Mouse (Mus musculus) hindbrain, embryonic 11.5 days (tissue): ENCODE data around the gene Akain1. TPM values are rescaled to one million over a fixed set of nuclear protein-coding genes. Genes with fewer than 3 reads are reported as not detected.

Experiments used
- ATAC-seq: fragments of 200-750 bp; cut with Nextera tagmentation; 2 replicates; pipeline ENCODE4 v1.8.0; 2017; ENCODE audit warnings: mild to moderate bottlenecking, moderate TSS enrichment, moderate library complexity; ENCODE audit not compliant: low FRiP score
- DNase-seq: peaks from one replicate; pipeline ENCODE4 v3.0.0-alpha.2; 2015; ENCODE audit warnings: low spot score
- H3K27ac ChIP-seq: fragments of 300-500 bp; sonication (generic); 2 replicates; pipeline ENCODE4 v1.5.1; 2014; ENCODE audit warnings: mild to moderate bottlenecking, low read depth, low read length
- H3K27me3 ChIP-seq: fragments of 300-500 bp; sonication (generic); 2 replicates; pipeline ENCODE4 v1.6.1; 2014; ENCODE audit warnings: mild to moderate bottlenecking, low read length, moderate library complexity, mixed read lengths; ENCODE audit not compliant: control insufficient read depth, insufficient read depth
- H3K36me3 ChIP-seq: fragments of 300-500 bp; sonication (generic); 2 replicates; pipeline ENCODE4 v1.6.1; 2014; ENCODE audit warnings: mild to moderate bottlenecking, low read length, moderate library complexity, mixed read lengths; ENCODE audit not compliant: control insufficient read depth, insufficient read depth
- H3K4me1 ChIP-seq: fragments of 300-500 bp; sonication (generic); replicated peaks from 2 replicates; pipeline ENCODE4 v1.6.1; 2014; ENCODE audit warnings: low read length, mixed read lengths; ENCODE audit not compliant: control insufficient read depth, insufficient read depth
- H3K4me2 ChIP-seq: fragments of 300-500 bp; sonication (generic); replicated peaks from 2 replicates; pipeline ENCODE4 v1.6.1; 2014; ENCODE audit warnings: mild to moderate bottlenecking, low read depth, low read length
- H3K4me3 ChIP-seq: fragments of 300-500 bp; sonication (generic); 2 replicates; pipeline ENCODE4 v1.5.1; 2014; ENCODE audit warnings: low read depth, low read length
- H3K9ac ChIP-seq: fragments of 300-500 bp; sonication (generic); 2 replicates; pipeline ENCODE4 v1.6.1; 2014; ENCODE audit warnings: low read depth, low read length
- H3K9me3 ChIP-seq: fragments of 300-500 bp; sonication (generic); 2 replicates; pipeline ENCODE4 v1.6.1; 2016; ENCODE audit warnings: low read length; ENCODE audit not compliant: control insufficient read depth
- WGBS: fragments of 180-500 bp; shearing (Covaris S2); extraction: QIAGEN DNeasy Blood & Tissue Kit; methylation state at CpG from one replicate; pipeline ENCODE4 v1.1.7; 2014; 5-methylcytosine and 5-hydroxymethylcytosine counted together
- polyA plus RNA-seq: library from polyadenylated mRNA; unstranded; fragments of >200 nt; fragmentation: Nextera tagmentation; extraction: Ambion mirVana; gene quantifications from 2 replicates; pipeline ENCODE4 v1.2.1, GENCODE M21; 2014

Akain1 gene
- not detected in 2 replicates for polyA plus RNA-seq

GRCm38 (mm10) chr17:69438990-69439491, at the start of gene Akain1:
Akain1 (plus strand) TSS chr17:69439326.
- Histone ChIP-seq H3K4me2 (peak within 1 kb of the TSS; percentile 70), H3K9me3 (no peaks in the 10 kb centered on the region), H3K36me3 (no peaks in the 10 kb centered on the region), H3K27ac (no peak within 1 kb of the TSS), H3K4me1 (0 out of 2 replicates have a peak, but pooled peaks cover 2% of the 10 kb centered on the region), H3K4me3 (peak within 1 kb of the TSS; percentile 41), H3K27me3 (peaks cover 31% of the 10 kb centered on the region), H3K9ac (no peak within 1 kb of the TSS)
- DNase-seq, result peak; percentile 88
- WGBS, result under 1% methylated on average over 44 of the region's 44 CpGs
- peak; percentile 90 for ATAC-seq

GRCm38 (mm10) chr17:69396147-69397033, 42.7 kb upstream of the Akain1 start:
- H3K27ac ChIP-seq, result no peak overlapping the region
- H3K36me3 ChIP-seq, result no peaks in the 10 kb centered on the region
- H3K27me3 ChIP-seq, result no peaks in the 10 kb centered on the region
- no peak overlapping the region for H3K4me3 ChIP-seq
- H3K9ac ChIP-seq, result no peak overlapping the region
- DNase-seq (no peak), ATAC-seq (no peak)
- no peaks in the 10 kb centered on the region for H3K9me3 ChIP-seq
- H3K4me1 ChIP-seq, result no peaks in the 10 kb centered on the region; the same call in 1 of the 2 replicates
- whole genome bisulfite sequencing, result 47% methylated on average over 16 of the region's 16 CpGs
- no peak overlapping the region for H3K4me2 ChIP-seq

- Histone ChIP-seq H3K36me3 (no peaks in the 10 kb centered on the region), H3K27me3 (no peaks in the 10 kb centered on the region), H3K27ac (no peak overlapping the region), H3K4me3 (no peak overlapping the region), H3K9me3 (no peaks in the 10 kb centered on the region), H3K4me1 (no peaks in the 10 kb centered on the region; the same call in 1 of the 2 replicates), H3K4me2 (no peak overlapping the region), H3K9ac (no peak overlapping the region)
- WGBS, result 72% methylated on average over 5 of the region's 5 CpGs
- DNase-seq, result no peak
- ATAC-seq, result no peak
Observed at GRCm38 (mm10) chr17:69397163-69397562, 42.0 kb upstream of the Akain1 start.

GRCm38 (mm10) chr17:69398092-69398491, 41.0 kb upstream of the Akain1 start:
- no peaks in the 10 kb centered on the region for H3K27me3 ChIP-seq
- H3K36me3 ChIP-seq, result no peaks in the 10 kb centered on the region
- no peak overlapping the region for H3K9ac ChIP-seq
- no peak overlapping the region for H3K27ac ChIP-seq
- no peaks in the 10 kb centered on the region for H3K9me3 ChIP-seq
- DNase-seq (no peak), ATAC-seq (no peak)
- no peak overlapping the region for H3K4me3 ChIP-seq
- H3K4me1 ChIP-seq, result no peaks in the 10 kb centered on the region; the same call in 1 of the 2 replicates
- H3K4me2 ChIP-seq, result no peak overlapping the region

- H3K27me3 ChIP-seq, result no peaks in the 10 kb centered on the region
- no peaks in the 10 kb centered on the region for H3K36me3 ChIP-seq
- no peak overlapping the region for H3K4me2 ChIP-seq
- WGBS, result 85% methylated on average over 2 of the region's 2 CpGs
- no peak overlapping the region for H3K9ac ChIP-seq
- no peaks in the 10 kb centered on the region for H3K9me3 ChIP-seq
- ATAC-seq (no peak), DNase-seq (no peak)
- H3K27ac ChIP-seq, result no peak overlapping the region
- no peaks in the 10 kb centered on the region; the same call in 1 of the 2 replicates for H3K4me1 ChIP-seq
- no peak overlapping the region for H3K4me3 ChIP-seq
Observed at GRCm38 (mm10) chr17:69401146-69401545, 38.0 kb upstream of the Akain1 start.

- Histone ChIP-seq H3K4me2 (no peak overlapping the region), H3K9me3 (no peaks in the 10 kb centered on the region), H3K4me1 (no peaks in the 10 kb centered on the region), H3K27me3 (no peaks in the 10 kb centered on the region), H3K9ac (no peak overlapping the region), H3K4me3 (peak overlapping the region; percentile 74; the same call in 1 of the 2 replicates), H3K36me3 (no peaks in the 10 kb centered on the region), H3K27ac (no peak overlapping the region)
- ATAC-seq, result no peak
- DNase-seq, result no peak
Observed at GRCm38 (mm10) chr17:69416163-69416562, 23.0 kb upstream of the Akain1 start.

GRCm38 (mm10) chr17:69416920-69417661, 22.0 kb upstream of the Akain1 start:
- Histone ChIP-seq H3K9ac (peak overlapping the region; percentile 91), H3K27me3 (no peaks in the 10 kb centered on the region), H3K4me2 (peak overlapping the region; percentile 61), H3K4me1 (no peaks in the 10 kb centered on the region), H3K4me3 (peak overlapping the region; percentile 74), H3K9me3 (no peaks in the 10 kb centered on the region), H3K36me3 (no peaks in the 10 kb centered on the region), H3K27ac (peak overlapping the region; percentile 90)
- DNase-seq (peak; percentile 95), ATAC-seq (peak; percentile 100)
- WGBS, result under 1% methylated on average over 56 of the region's 56 CpGs

- ATAC-seq (peak; percentile 74), DNase-seq (no peak)
- peak overlapping the region; percentile 74 for H3K4me3 ChIP-seq
- no peaks in the 10 kb centered on the region for H3K9me3 ChIP-seq
- WGBS, result 3% methylated on average over 26 of the region's 26 CpGs
- peak overlapping the region; percentile 90 for H3K27ac ChIP-seq
- H3K36me3 ChIP-seq, result no peaks in the 10 kb centered on the region
- H3K27me3 ChIP-seq, result no peaks in the 10 kb centered on the region
- H3K4me2 ChIP-seq, result peak overlapping the region; percentile 61
- H3K4me1 ChIP-seq, result no peaks in the 10 kb centered on the region
- peak overlapping the region; percentile 91 for H3K9ac ChIP-seq
Observed at GRCm38 (mm10) chr17:69417724-69418373, 21.3 kb upstream of the Akain1 start.
